Mouse (Mus musculus) ovary, postnatal 10 days (tissue): ENCODE results near the gene Slc25a13.

Experiments
- DNase-seq: peaks from one replicate; pipeline ENCODE4 v3.0.0; 2022; ENCODE audit warnings: low spot score

Slc25a13 gene

GRCm38 (mm10) chr6:6216507-6217285 is at the start of gene Slc25a13:
Gene Slc25a13 (minus strand): TSS chr6:6217173.
- peak; percentile 36 for DNase-seq

GRCm38 (mm10) chr6:6265761-6266160 is 48.8 kb upstream of the Slc25a13 start:
- no peak for DNase-seq

GRCm38 (mm10) chr6:6263293-6263911 is 46.4 kb upstream of the Slc25a13 start:
- no peak for DNase-seq

- DNase-seq = no peak
Measured at GRCm38 (mm10) chr6:6260917-6261316, 43.9 kb upstream of the Slc25a13 start.

- no peak for DNase-seq
Measured at GRCm38 (mm10) chr6:6248500-6248899, 31.5 kb upstream of the Slc25a13 start.

GRCm38 (mm10) chr6:6243828-6244227 is 26.9 kb upstream of the Slc25a13 start:
- no peak for DNase-seq

GRCm38 (mm10) chr6:6242114-6242513 is 25.1 kb upstream of the Slc25a13 start:
- DNase-seq = no peak

GRCm38 (mm10) chr6:6236788-6237298 is 19.9 kb upstream of the Slc25a13 start:
- no peak for DNase-seq

- no peak for DNase-seq
Measured at GRCm38 (mm10) chr6:6230262-6230661, 13.3 kb upstream of the Slc25a13 start.

GRCm38 (mm10) chr6:6222721-6223120 is 5.7 kb upstream of the Slc25a13 start:
- no peak for DNase-seq

GRCm38 (mm10) chr6:6220574-6220973 is 3.6 kb upstream of the Slc25a13 start:
- DNase-seq = no peak

GRCm38 (mm10) chr6:6219661-6220370 is 2.8 kb upstream of the Slc25a13 start:
- no peak for DNase-seq

GRCm38 (mm10) chr6:6217286-6217625 is 283 bp upstream of the Slc25a13 start:
- DNase-seq = no peak

GRCm38 (mm10) chr6:6216120-6216506 is 860 bp downstream of the Slc25a13 start:
- no peak for DNase-seq

- no peak for DNase-seq
Measured at GRCm38 (mm10) chr6:6212360-6213310, 4.3 kb downstream of the Slc25a13 start.

GRCm38 (mm10) chr6:6211958-6212357 is 5.0 kb downstream of the Slc25a13 start:
- DNase-seq = no peak

- no peak for DNase-seq
Measured at GRCm38 (mm10) chr6:6210637-6211036, 6.3 kb downstream of the Slc25a13 start.

GRCm38 (mm10) chr6:6208351-6209059 is 8.5 kb downstream of the Slc25a13 start:
- no peak for DNase-seq

- DNase-seq = no peak
Measured at GRCm38 (mm10) chr6:6207836-6208235, 9.1 kb downstream of the Slc25a13 start.

- no peak for DNase-seq
Measured at GRCm38 (mm10) chr6:6207395-6207794, 9.6 kb downstream of the Slc25a13 start.

GRCm38 (mm10) chr6:6205599-6206165 is 11.3 kb downstream of the Slc25a13 start:
- DNase-seq = no peak
